Mouse (Mus musculus) forebrain, embryonic 16.5 days (tissue): Measurements from ENCODE around the gene Gm20388. TPM values are rescaled to one million over a fixed set of nuclear protein-coding genes. Genes with fewer than 3 reads are reported as not detected.

Source experiments
- ATAC-seq: fragments of 200-750 bp; cut with Nextera tagmentation; 2 replicates; pipeline ENCODE4 v1.8.0; 2017; ENCODE audit warnings: mild to moderate bottlenecking, moderate library complexity
- H3K27ac ChIP-seq: fragments of 300-500 bp; sonication (generic); 2 replicates; pipeline ENCODE4 v1.5.1; 2014; ENCODE audit warnings: low read length, control low read depth
- H3K27me3 ChIP-seq: fragments of 300-500 bp; sonication (generic); replicated peaks from 2 replicates; pipeline ENCODE4 v1.6.1; 2014; ENCODE audit warnings: low read length; ENCODE audit not compliant: control insufficient read depth, insufficient read depth
- H3K36me3 ChIP-seq: fragments of 300-500 bp; sonication (generic); 2 replicates; pipeline ENCODE4 v1.6.1; 2014; ENCODE audit not compliant: control insufficient read depth, insufficient read depth
- H3K4me1 ChIP-seq: fragments of 300-500 bp; sonication (generic); replicated peaks from 2 replicates; pipeline ENCODE4 v1.6.1; 2014; ENCODE audit warnings: low read length; ENCODE audit not compliant: control insufficient read depth, insufficient read depth
- H3K4me2 ChIP-seq: fragments of 300-500 bp; sonication (generic); 2 replicates; pipeline ENCODE4 v1.6.1; 2014; ENCODE audit warnings: mild to moderate bottlenecking, low read length, control low read depth
- H3K4me3 ChIP-seq: fragments of 300-500 bp; sonication (generic); replicated peaks from 2 replicates; pipeline ENCODE4 v1.5.1; 2014; ENCODE audit warnings: mild to moderate bottlenecking, low read length, control low read depth
- H3K9ac ChIP-seq: fragments of 300-500 bp; sonication (generic); replicated peaks from 2 replicates; pipeline ENCODE4 v1.6.1; 2014; ENCODE audit warnings: low read depth, low read length, control low read depth
- H3K9me3 ChIP-seq: fragments of 300-500 bp; sonication (generic); 2 replicates; pipeline ENCODE4 v1.6.1; 2016; ENCODE audit warnings: low read length; ENCODE audit not compliant: control insufficient read depth
- WGBS: fragments of 180-500 bp; shearing (Covaris S2); extraction: QIAGEN DNeasy Blood & Tissue Kit; methylation state at CpG from one replicate; pipeline ENCODE4 v1.1.7; 2014; 5-methylcytosine and 5-hydroxymethylcytosine counted together
- polyA plus RNA-seq: library from polyadenylated mRNA; unstranded; fragments of >200 nt; fragmentation: Nextera tagmentation; extraction: Ambion mirVana; gene quantifications from 2 replicates; pipeline ENCODE4 v1.2.1, GENCODE M21; 2015

Gm20388 gene
- polyA plus RNA-seq, 1 experiment from 2014 or later: 4.7 TPM

DNA sequence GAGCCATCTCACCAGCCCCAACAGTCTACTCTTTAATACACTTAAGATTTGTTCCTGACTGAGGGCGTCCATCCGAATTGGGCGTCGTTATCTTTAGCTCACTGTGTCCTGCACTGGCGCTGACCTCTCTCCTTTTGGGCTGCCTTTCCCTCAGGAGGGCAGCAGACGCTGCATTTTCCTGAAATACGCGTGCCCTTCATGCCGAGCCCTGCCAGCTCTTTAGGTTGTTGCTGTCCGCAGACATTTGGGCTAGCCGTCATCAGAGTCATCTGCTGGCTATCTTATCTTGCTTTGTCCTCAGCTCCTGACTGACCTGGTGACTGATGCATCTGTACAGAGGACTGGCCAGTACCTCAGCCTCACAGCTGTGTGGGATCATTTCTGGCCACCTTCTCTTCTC, 3904.7 kb downstream of the Gm20388 start:
- WGBS: 90% methylated on average over 11 of the region's 11 CpGs
- Histone ChIP-seq H3K36me3 (no peaks in the 10 kb centered on the region), H3K9ac (no peak overlapping the region), H3K4me3 (no peak overlapping the region), H3K4me1 (no peaks in the 10 kb centered on the region), H3K4me2 (no peak overlapping the region), H3K27me3 (no peaks in the 10 kb centered on the region), H3K9me3 (no peaks in the 10 kb centered on the region), H3K27ac (no peak overlapping the region)
- no peak for ATAC-seq

DNA sequence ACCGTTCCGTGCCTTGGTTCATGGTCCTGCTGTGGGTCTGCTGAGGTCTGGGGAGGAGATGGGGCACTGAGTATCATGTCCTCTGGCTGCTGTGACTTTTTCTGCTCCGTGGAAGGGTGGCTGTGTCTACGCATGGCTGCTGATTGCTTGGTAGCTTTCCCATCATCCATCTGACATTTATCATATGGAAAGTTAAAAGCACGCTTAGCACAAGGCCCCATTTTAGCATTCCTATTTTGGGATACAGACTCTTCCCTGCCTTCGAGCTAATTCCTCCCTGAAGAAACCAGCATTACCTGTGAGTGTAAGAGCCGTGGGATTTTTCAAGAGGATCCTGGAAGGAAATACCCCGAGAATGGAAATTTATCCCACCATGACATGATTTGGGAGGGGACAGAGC, 3906.3 kb downstream of the Gm20388 start:
- Histone ChIP-seq H3K4me2 (no peak overlapping the region), H3K4me3 (no peak overlapping the region), H3K4me1 (no peaks in the 10 kb centered on the region), H3K9me3 (no peaks in the 10 kb centered on the region), H3K27ac (no peak overlapping the region), H3K36me3 (no peaks in the 10 kb centered on the region), H3K9ac (no peak overlapping the region), H3K27me3 (no peaks in the 10 kb centered on the region)
- 91% methylated on average over 8 of the region's 8 CpGs for WGBS
- ATAC-seq: no peak

- ATAC-seq: no peak
- no peaks in the 10 kb centered on the region for H3K36me3 ChIP-seq
- no peak overlapping the region for H3K27ac ChIP-seq
- 96% methylated on average over 11 of the region's 11 CpGs for WGBS
- no peak overlapping the region for H3K9ac ChIP-seq
- H3K27me3 ChIP-seq: no peaks in the 10 kb centered on the region
- no peaks in the 10 kb centered on the region for H3K4me1 ChIP-seq
- H3K4me3 ChIP-seq: no peak overlapping the region
- H3K9me3 ChIP-seq: no peaks in the 10 kb centered on the region
- no peak overlapping the region for H3K4me2 ChIP-seq
These were observed 3907.1 kb downstream of the Gm20388 start for GRCm38 (mm10) chr8:123817747-123818146.

GRCm38 (mm10) chr8:123819683-123820610, 3909.3 kb downstream of the Gm20388 start:
- H3K4me3 ChIP-seq: no peak overlapping the region
- H3K9ac ChIP-seq: no peak overlapping the region
- H3K27me3 ChIP-seq: no peaks in the 10 kb centered on the region
- no peaks in the 10 kb centered on the region for H3K36me3 ChIP-seq
- WGBS: 95% methylated on average over 19 of the region's 19 CpGs
- no peak overlapping the region for H3K27ac ChIP-seq
- no peaks in the 10 kb centered on the region for H3K4me1 ChIP-seq
- ATAC-seq: no peak
- H3K9me3 ChIP-seq: no peaks in the 10 kb centered on the region
- H3K4me2 ChIP-seq: no peak overlapping the region

- H3K4me2 ChIP-seq: no peak overlapping the region
- 95% methylated on average over 6 of the region's 6 CpGs for whole genome bisulfite sequencing
- H3K4me3 ChIP-seq: no peak overlapping the region
- H3K9ac ChIP-seq: no peak overlapping the region
- H3K4me1 ChIP-seq: no peaks in the 10 kb centered on the region
- H3K9me3 ChIP-seq: no peaks in the 10 kb centered on the region
- no peak overlapping the region for H3K27ac ChIP-seq
- H3K27me3 ChIP-seq: no peaks in the 10 kb centered on the region
- no peaks in the 10 kb centered on the region for H3K36me3 ChIP-seq
- ATAC-seq: no peak
These were observed 3910.1 kb downstream of the Gm20388 start for GRCm38 (mm10) chr8:123820780-123821179.

- no peak overlapping the region for H3K27ac ChIP-seq
- no peaks in the 10 kb centered on the region for H3K9me3 ChIP-seq
- H3K4me1 ChIP-seq: no peaks in the 10 kb centered on the region
- H3K27me3 ChIP-seq: no peaks in the 10 kb centered on the region
- H3K4me2 ChIP-seq: no peak overlapping the region
- no peak overlapping the region for H3K9ac ChIP-seq
- WGBS: 99% methylated on average over 10 of the region's 10 CpGs
- no peak overlapping the region for H3K4me3 ChIP-seq
- no peaks in the 10 kb centered on the region for H3K36me3 ChIP-seq
- no peak for ATAC-seq
These were observed 3912.5 kb downstream of the Gm20388 start for GRCm38 (mm10) chr8:123823111-123823510.

- ATAC-seq: no peak
- Histone ChIP-seq H3K27ac (no peak overlapping the region), H3K9ac (no peak overlapping the region), H3K36me3 (no peaks in the 10 kb centered on the region), H3K9me3 (no peaks in the 10 kb centered on the region), H3K4me2 (no peak overlapping the region), H3K4me1 (no peaks in the 10 kb centered on the region), H3K4me3 (no peak overlapping the region), H3K27me3 (no peaks in the 10 kb centered on the region)
- 96% methylated on average over 18 of the region's 18 CpGs for WGBS
These were observed 3913.0 kb downstream of the Gm20388 start for GRCm38 (mm10) chr8:123823532-123824123.

GRCm38 (mm10) chr8:123826001-123826400, 3915.4 kb downstream of the Gm20388 start:
- Histone ChIP-seq H3K9ac (no peak overlapping the region), H3K4me1 (no peaks in the 10 kb centered on the region), H3K27me3 (no peaks in the 10 kb centered on the region), H3K9me3 (no peaks in the 10 kb centered on the region), H3K4me3 (no peak overlapping the region), H3K4me2 (no peak overlapping the region), H3K36me3 (peaks cover 6% of the 10 kb centered on the region; the same call in 1 of the 2 replicates), H3K27ac (no peak overlapping the region)
- 0 out of 2 replicates have a peak, but pooled peaks have one; percentile 55 for ATAC-seq
- WGBS: 62% methylated on average over 9 of the region's 9 CpGs

GRCm38 (mm10) chr8:123826758-123827157, 3916.1 kb downstream of the Gm20388 start:
- H3K27ac ChIP-seq: no peak overlapping the region

More at GRCm38 (mm10) chr8:123826758-123827157, 3916.1 kb downstream of the Gm20388 start:
- no peak overlapping the region for H3K4me3 ChIP-seq
- no peak overlapping the region for H3K4me2 ChIP-seq
- no peak for ATAC-seq
- no peak overlapping the region for H3K9ac ChIP-seq
- H3K27me3 ChIP-seq: no peaks in the 10 kb centered on the region
- no peaks in the 10 kb centered on the region for H3K4me1 ChIP-seq
- H3K36me3 ChIP-seq: peaks cover 6% of the 10 kb centered on the region
- WGBS: 90% methylated on average over 7 of the region's 7 CpGs
- no peaks in the 10 kb centered on the region for H3K9me3 ChIP-seq
